Mouse (Mus musculus): ENCODE data around the gene Prc1.

DNA sequence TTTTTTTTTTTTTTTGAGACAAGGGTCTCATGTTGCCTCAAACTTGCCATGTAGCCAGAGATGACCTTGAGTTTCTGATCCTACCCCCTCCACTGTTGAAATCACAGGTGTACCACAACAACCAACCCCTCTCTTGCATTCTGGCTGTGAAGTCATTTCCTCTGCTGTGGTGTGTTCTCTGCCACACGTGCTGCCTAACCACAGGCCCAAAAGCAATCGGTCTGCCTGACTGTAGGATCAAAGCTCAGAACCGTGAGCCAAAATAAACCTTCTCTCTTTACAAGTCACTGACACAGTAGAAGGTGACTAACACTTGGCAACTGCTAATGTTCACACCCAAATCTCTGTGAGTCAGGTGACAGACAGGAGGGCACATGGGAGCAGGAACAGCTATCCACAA is 66.2 kb downstream of the Prc1 start:
- TF ChIP-seq CTCF (IDR thresholded peaks at IDR 0.05; ENCODE audit: low read depth, low read length) (no peak), GATA1 (IDR thresholded peaks at IDR 0.05; ENCODE audit: borderline replicate concordance, low read length) (no peak), POLR2AphosphoS5 (IDR thresholded peaks at IDR 0.05; ENCODE audit: insufficient replicate concordance, low read depth, low read length) (no peak), TAL1 (conservative IDR thresholded peaks at IDR 0.05; ENCODE audit: low read depth, low read length) (no peak), GATA2 (IDR thresholded peaks at IDR 0.05; ENCODE audit: borderline replicate concordance, low read depth, low read length) (no peak)

Measured in G1E (cell line).